Mouse (Mus musculus): Measurements from ENCODE around the gene Prokr1.

- TF ChIP-seq CTCF (IDR thresholded peaks at IDR 0.05; ENCODE audit: low read depth) (no peak), EP300 (IDR thresholded peaks at IDR 0.05; ENCODE audit: low read depth) (no peak)
These were observed 45.0 kb downstream of the Prokr1 start for GRCm38 (mm10) chr6:87545331-87546217.

Data from liver, embryonic 14.5 days (tissue).